Mouse (Mus musculus): ENCODE data around the gene Bcl7a.

DNA sequence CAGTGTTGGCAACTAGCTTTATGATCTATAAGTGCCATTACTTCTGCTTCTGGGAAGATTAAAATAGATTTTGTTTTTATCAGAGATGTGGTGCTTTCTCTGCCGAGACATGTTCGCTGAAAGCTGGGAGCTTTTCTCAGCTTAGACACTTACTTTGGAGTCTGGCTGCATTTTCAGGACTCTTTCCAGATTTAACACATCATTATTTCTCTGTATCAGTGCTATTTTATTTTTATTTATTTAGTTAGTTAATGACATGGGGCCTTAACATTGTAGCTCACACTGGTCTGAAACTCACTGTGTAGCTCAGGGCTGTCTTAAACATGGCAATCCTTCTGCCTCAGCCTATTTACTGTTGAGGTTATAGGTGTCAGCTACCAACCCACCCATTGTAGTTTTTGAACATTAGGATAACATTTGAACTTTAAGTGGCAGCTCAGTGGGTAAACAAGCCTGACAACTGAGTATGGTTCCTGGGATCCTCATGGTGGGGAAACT is 70.3 kb downstream of the Bcl7a start:
- TF ChIP-seq POLR2A (IDR thresholded peaks at IDR 0.05; ENCODE audit: borderline replicate concordance, extremely low read depth, low read depth, low read length) (no peak), CTCF (IDR thresholded peaks at IDR 0.05; ENCODE audit: insufficient read depth, low read length) (no peak)

All from lung, adult 2 months (tissue).